Mouse (Mus musculus) MEL (cell line): ENCODE data around the gene Exoc4. TPM values are rescaled to one million over a fixed set of nuclear protein-coding genes. Genes with fewer than 3 reads are reported as not detected.

Experiments used
- DNase-seq: peaks from one replicate; pipeline ENCODE4 v3.0.0; 2011; ENCODE audit warnings: low read depth, low spot score
- H3K27ac ChIP-seq: 2 replicates; pipeline ENCODE4 v1.5.1; 2012; ENCODE audit warnings: low read depth, mild to moderate bottlenecking, control low read depth, low read length, moderate library complexity; ENCODE audit not compliant: control insufficient read depth
- H3K27me3 ChIP-seq, 2 experiments: fragments of 150-350 bp in 1 of 2; sonication (generic) in 1 of 2; 2 replicates each; pipeline ENCODE4 v1.6.1; 2012; ENCODE audit warnings: low read length in 2 of 2, mild to moderate bottlenecking in 2 of 2, improper control_type of control experiment in 1 of 2, moderate library complexity in 1 of 2; ENCODE audit not compliant: insufficient read depth in 2 of 2, control insufficient read depth in 1 of 2
- H3K36me3 ChIP-seq, 2 experiments: 2 replicates each; pipeline ENCODE4 v1.6.1; 2012 to 2014; ENCODE audit warnings: low read length in 2 of 2, improper control_type of control experiment in 1 of 2, inconsistent platforms in 1 of 2, mild to moderate bottlenecking in 1 of 2; ENCODE audit not compliant: insufficient read depth in 2 of 2, control insufficient read depth in 1 of 2
- H3K4me1 ChIP-seq, 2 experiments: fragments of 150-350 bp in 1 of 2; sonication (generic) in 1 of 2; 2 replicates each; pipeline ENCODE4 v1.6.1; 2012; ENCODE audit warnings: low read length in 2 of 2, improper control_type of control experiment in 1 of 2, mild to moderate bottlenecking in 1 of 2; ENCODE audit not compliant: insufficient read depth in 2 of 2, control insufficient read depth in 1 of 2
- H3K4me3 ChIP-seq, 2 experiments: fragments of 150-350 bp in 1 of 2; sonication (generic) in 1 of 2; 2 replicates each; pipeline ENCODE4 v1.5.1; 2012; ENCODE audit warnings: low read depth in 2 of 2, low read length in 2 of 2, mild to moderate bottlenecking in 2 of 2, moderate library complexity in 2 of 2, control low read depth in 1 of 2, improper control_type of control experiment in 1 of 2; ENCODE audit not compliant: control insufficient read depth in 1 of 2, insufficient read depth in 1 of 2
- H3K79me2 ChIP-seq: 2 replicates; pipeline ENCODE4 v1.6.1; 2012; ENCODE audit warnings: mild to moderate bottlenecking, low read length, moderate library complexity; ENCODE audit not compliant: control insufficient read depth, poor library complexity, insufficient read depth
- H3K9ac ChIP-seq: 2 replicates; pipeline ENCODE4 v1.6.1; 2012; ENCODE audit warnings: low read depth, mild to moderate bottlenecking, control low read depth, low read length, moderate library complexity; ENCODE audit not compliant: control insufficient read depth, poor library complexity, severe bottlenecking
- H3K9me3 ChIP-seq: fragments of 150-350 bp; sonication (generic); replicated peaks from 2 replicates; pipeline ENCODE4 v1.6.1; 2012; ENCODE audit warnings: mild to moderate bottlenecking, low read length, improper control_type of control experiment, moderate library complexity; ENCODE audit not compliant: insufficient read depth
- CHD1 ChIP-seq: IDR thresholded peaks from 2 replicates; pipeline ENCODE4 v1.6.1; 2012; ENCODE audit warnings: low read depth, mild to moderate bottlenecking, inconsistent platforms, low read length, improper control_type of control experiment
- E2F4 ChIP-seq: IDR thresholded peaks from 2 replicates; pipeline ENCODE4 v1.6.1; 2011; ENCODE audit warnings: low read depth, low read length, improper control_type of control experiment, borderline replicate concordance
- EP300 ChIP-seq, 2 experiments: IDR thresholded peaks; 2 replicates each; pipeline ENCODE4 v1.6.1; 2011; ENCODE audit warnings: improper control_type of control experiment in 2 of 2, low read length in 2 of 2, low read depth in 1 of 2, mild to moderate bottlenecking in 1 of 2
- ETS1 ChIP-seq: IDR thresholded peaks from 2 replicates; pipeline ENCODE4 v1.6.1; 2012; ENCODE audit warnings: low read depth, mild to moderate bottlenecking, inconsistent platforms, low read length, improper control_type of control experiment, moderate library complexity
- GABPA ChIP-seq: IDR thresholded peaks from 2 replicates; pipeline ENCODE4 v1.6.1; 2012; ENCODE audit warnings: low read depth, mild to moderate bottlenecking, inconsistent platforms, low read length, improper control_type of control experiment, moderate library complexity
- GATA1 ChIP-seq: IDR thresholded peaks from 2 replicates; pipeline ENCODE4 v1.6.1; 2011; ENCODE audit warnings: low read depth, low read length, improper control_type of control experiment
- HCFC1 ChIP-seq: IDR thresholded peaks from 2 replicates; pipeline ENCODE4 v1.6.1; 2012; ENCODE audit warnings: low read depth, mild to moderate bottlenecking, inconsistent platforms, low read length, improper control_type of control experiment, moderate library complexity
- JUND ChIP-seq: IDR thresholded peaks from 2 replicates; pipeline ENCODE4 v1.6.1; 2011; ENCODE audit warnings: low read depth, mild to moderate bottlenecking, improper control_type of control experiment, low read length
- MAFK ChIP-seq: IDR thresholded peaks from 2 replicates; pipeline ENCODE4 v1.6.1; 2011; ENCODE audit warnings: low read depth, mild to moderate bottlenecking, low read length, improper control_type of control experiment, borderline replicate concordance
- MAZ ChIP-seq: IDR thresholded peaks from 2 replicates; pipeline ENCODE4 v1.6.1; 2012; ENCODE audit warnings: low read depth, mild to moderate bottlenecking, inconsistent platforms, low read length, improper control_type of control experiment
- MYB ChIP-seq: IDR thresholded peaks from 2 replicates; pipeline ENCODE4 v1.6.1; 2011; ENCODE audit warnings: mild to moderate bottlenecking, low read depth, low read length, improper control_type of control experiment
- MYC ChIP-seq: IDR thresholded peaks from 2 replicates; pipeline ENCODE4 v1.6.1; 2011; ENCODE audit warnings: low read depth, mild to moderate bottlenecking, low read length, improper control_type of control experiment, moderate library complexity
- NELFE ChIP-seq: IDR thresholded peaks from 2 replicates; pipeline ENCODE4 v1.6.1; 2011; ENCODE audit warnings: low read depth, low read length, improper control_type of control experiment
- POLR2A ChIP-seq, 2 experiments: IDR thresholded peaks; 2 replicates each; pipeline ENCODE4 v1.6.1; 2011 to 2012; ENCODE audit warnings: low read length in 2 of 2, mild to moderate bottlenecking in 2 of 2, control low read depth in 1 of 2, improper control_type of control experiment in 1 of 2, low read depth in 1 of 2, moderate library complexity in 1 of 2; ENCODE audit not compliant: control insufficient read depth in 1 of 2, insufficient read depth in 1 of 2, poor library complexity in 1 of 2
- POLR2AphosphoS2 ChIP-seq: IDR thresholded peaks from 2 replicates; pipeline ENCODE4 v1.6.1; 2011; ENCODE audit warnings: low read length, improper control_type of control experiment
- TAL1 ChIP-seq: IDR thresholded peaks from 2 replicates; pipeline ENCODE4 v1.6.1; 2012; ENCODE audit warnings: mild to moderate bottlenecking, inconsistent platforms, low read length, moderate library complexity, mixed read lengths
- TBP ChIP-seq: IDR thresholded peaks from 2 replicates; pipeline ENCODE4 v1.8.0; 2011; ENCODE audit warnings: low read depth, low read length, improper control_type of control experiment
- UBTF ChIP-seq: IDR thresholded peaks from 2 replicates; pipeline ENCODE4 v1.6.1; 2012; ENCODE audit warnings: low read depth, mild to moderate bottlenecking, inconsistent platforms, low read length, improper control_type of control experiment, moderate library complexity, borderline replicate concordance; ENCODE audit not compliant: insufficient read depth
- ZC3H11A ChIP-seq: IDR thresholded peaks from 2 replicates; pipeline ENCODE4 v1.6.1; 2012; ENCODE audit warnings: low read depth, mild to moderate bottlenecking, inconsistent platforms, low read length, improper control_type of control experiment
- polyA plus RNA-seq, 2 experiments: library from polyadenylated mRNA; stranded (reverse) in 1 of 2; unstranded in 1 of 2; fragments of >175 nt in 1 of 2; fragments of >200 nt in 1 of 2; gene quantifications; 2 replicates each; pipeline versions ENCODE4 v1.2.1 to v1.2.4; 2012; ENCODE audit warnings: low replicate concordance in 2 of 2, low read depth in 1 of 2; ENCODE audit not compliant: insufficient read length in 2 of 2, insufficient read depth in 1 of 2, missing spikeins in 1 of 2
- total RNA-seq: library from RNA; depleted of rRNA; stranded (reverse); fragments of 300-350 nt; gene quantifications from 2 replicates; pipeline ENCODE4 v1.2.3, GENCODE M21; 2012

Exoc4 gene
- total and polyA plus RNA-seq, 3 experiments = 16.4 to 22.6 TPM; not detected in 1

DNA sequence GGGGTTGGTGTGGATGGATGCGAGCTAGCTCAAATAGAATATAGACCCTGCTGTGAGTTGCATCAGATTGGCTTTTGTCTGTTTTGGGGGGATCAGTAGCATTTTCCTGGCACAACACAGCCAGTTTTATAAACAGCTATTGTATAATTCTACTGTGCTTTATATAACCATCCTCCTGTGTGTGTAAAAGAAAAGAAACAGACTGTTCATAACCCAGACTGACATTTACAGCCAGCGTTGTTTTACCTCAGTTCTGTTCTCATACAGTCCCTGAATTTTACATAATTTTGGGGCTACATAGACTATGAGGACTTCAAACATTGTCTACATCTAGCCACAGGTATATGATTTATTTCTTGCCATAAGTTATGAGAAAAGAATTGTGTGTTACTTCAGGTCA, 204.9 kb downstream of the Exoc4 start:
- DNase-seq = no peak
- H3K9ac ChIP-seq = no peak overlapping the region
- no peak for TF ChIP-seq ETS1
- no peak for TF ChIP-seq GABPA
- TF ChIP-seq TAL1 = no peak
- TF ChIP-seq MYC = no peak
- TF ChIP-seq MAZ = no peak
- no peak for TF ChIP-seq TBP
- TF ChIP-seq E2F4 = no peak
- no peak for TF ChIP-seq MYB
- TF ChIP-seq POLR2AphosphoS2 = no peak
- TF ChIP-seq EP300 (IDR thresholded peaks at IDR 0.05; ENCODE audit: low read depth in 1 of 2, low read length in 2 of 2) = no peak
- TF ChIP-seq CHD1 = no peak
- TF ChIP-seq POLR2A (IDR thresholded peaks at IDR 0.05; ENCODE audit: control insufficient read depth in 1 of 2, insufficient read depth in 1 of 2, low read depth in 1 of 2, low read length in 2 of 2, poor library complexity in 1 of 2) = no peak
- no peak for TF ChIP-seq HCFC1
- no peak for TF ChIP-seq ZC3H11A
- TF ChIP-seq, all 39 proteins: peak for 0
- Histone ChIP-seq H3K27me3 (no peaks in the 10 kb centered on the region), H3K27ac (no peak overlapping the region), H3K4me1 (peaks cover 0 to 6% of the 10 kb centered on the region in 2 experiments; a peak in 2 of 4 replicates), H3K79me2 (no peaks in the 10 kb centered on the region), H3K36me3 (peaks cover 0 to 4% of the 10 kb centered on the region in 2 experiments; a peak in 1 of 4 replicates), H3K9me3 (no peaks in the 10 kb centered on the region), H3K4me3 (no peak overlapping the region)

DNA sequence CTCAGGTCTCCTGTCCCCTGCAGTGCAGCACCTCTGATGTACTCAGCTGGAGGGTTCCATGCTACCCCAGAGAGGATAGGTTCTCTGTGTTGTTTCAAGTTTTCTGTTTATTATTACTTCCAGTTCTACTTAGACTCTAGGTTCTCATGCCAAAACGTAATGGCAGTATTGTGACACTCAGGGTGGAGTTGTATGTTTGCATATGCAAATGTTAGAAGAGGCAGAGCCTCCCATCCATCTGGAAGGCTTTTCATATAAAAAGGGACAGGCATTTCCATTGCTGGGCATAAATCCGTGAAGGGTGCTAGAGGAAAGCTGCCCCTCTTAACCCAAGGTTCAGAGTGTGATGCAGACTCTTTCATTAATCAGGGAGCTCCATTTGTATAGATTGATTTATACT, 205.5 kb downstream of the Exoc4 start:
- H3K4me1 ChIP-seq = peaks cover 0 to 6% of the 10 kb centered on the region in 2 experiments; a peak in 2 of 4 replicates
- H3K27ac ChIP-seq = no peak overlapping the region
- no peak for TF ChIP-seq JUND
- TF ChIP-seq NELFE = no peak
- no peak for TF ChIP-seq UBTF
- no peak for TF ChIP-seq MAFK
- no peak for TF ChIP-seq GATA1
- no peak for TF ChIP-seq MYC
- H3K27me3 ChIP-seq = no peaks in the 10 kb centered on the region
- no peak overlapping the region for H3K4me3 ChIP-seq
- H3K79me2 ChIP-seq = no peaks in the 10 kb centered on the region
- H3K9ac ChIP-seq = no peak overlapping the region
- H3K36me3 ChIP-seq = peaks cover 0 to 4% of the 10 kb centered on the region in 2 experiments; a peak in 1 of 4 replicates
- H3K9me3 ChIP-seq = no peaks in the 10 kb centered on the region
- no peak for DNase-seq
